ENCODE assay signal across 12 mouse cellular contexts in genomic region chr2:128295018-128295424, GRCm38 (mm10).
DNase-seq lines count a peak whose midpoint lies in the region; ATAC-seq and TF ChIP-seq lines count a peak whose summit lies in the region.
"Had no signal": no experiment of that assay in that cellular context is flagged by ENCODE, and none has a peak within 500 bp of the region (broad histone marks: within the 10 kb centered on the region; RNA-seq: fewer than 3 reads in every experiment).

No protein-coding gene starts in this region.

- no peak overlapping the region for H3K9ac ChIP-seq in ES-E14 (ENCODE audit: insufficient read depth, low read depth, low read length, poor library complexity, severe bottlenecking)
- no peak overlapping the region for H3K9ac ChIP-seq in liver, embryonic 12.5 days
- no peak overlapping the region for H3K9ac ChIP-seq in hindbrain, embryonic 16.5 days (ENCODE audit: low read depth, low read length)
- H3K9ac ChIP-seq in kidney, embryonic 14.5 days (ENCODE audit: low read depth, low read length) = no peak overlapping the region
- H3K9ac ChIP-seq: hindbrain, embryonic 15.5 days; limb, embryonic 13.5 days had no signal

- no peak overlapping the region for H3K4me3 ChIP-seq in ES-E14 (ENCODE audit: insufficient read depth in 1 of 2, low read depth in 1 of 2, low read length in 2 of 2, poor library complexity in 1 of 2, severe bottlenecking in 1 of 2)
- no peak overlapping the region for H3K4me3 ChIP-seq in liver, embryonic 12.5 days
- H3K4me3 ChIP-seq in hindbrain, embryonic 16.5 days (ENCODE audit: low read length) = no peak overlapping the region
- no peak overlapping the region for H3K4me3 ChIP-seq in kidney, embryonic 14.5 days (ENCODE audit: low read length)
- H3K4me3 ChIP-seq: heart, embryonic 10.5 days; hindbrain, embryonic 15.5 days; limb, embryonic 13.5 days; midbrain, embryonic 10.5 days had no signal

- DNase-seq in 416B (ENCODE audit: low read depth) (peak; percentile 96), ES-E14 (ENCODE audit: low read depth, low spot score) (no peak)
- DNase-seq in spleen, adult 18-20 months = peak; percentile 33 to 40
- no peak for DNase-seq in kidney, postnatal 10 days
- DNase-seq in left cerebral cortex, postnatal 10 days (ENCODE audit: extremely low spot score in 1 of 2, low spot score in 2 of 2) = no peak

- 0 out of 2 replicates have a peak, but pooled peaks have one; percentile 47 for ATAC-seq in liver, embryonic 12.5 days
- no peak for ATAC-seq in hindbrain, embryonic 16.5 days
- no peak for ATAC-seq in kidney, embryonic 14.5 days (ENCODE audit: low FRiP score, low TSS enrichment)

- H3K4me2 ChIP-seq in liver, embryonic 12.5 days = no peak overlapping the region
- no peak overlapping the region for H3K4me2 ChIP-seq in hindbrain, embryonic 16.5 days (ENCODE audit: low read length)
- no peak overlapping the region for H3K4me2 ChIP-seq in kidney, embryonic 14.5 days (replicated peaks; ENCODE audit: low read depth, low read length)
- H3K4me2 ChIP-seq: hindbrain, embryonic 15.5 days; limb, embryonic 13.5 days had no signal

- peaks cover 0 to 7% of the 10 kb centered on the region in 2 experiments; a peak in 1 of 4 replicates for H3K4me1 ChIP-seq in ES-E14 (ENCODE audit: control insufficient read depth in 2 of 2, insufficient read depth in 2 of 2, low read length in 2 of 2, poor library complexity in 1 of 2)
- H3K4me1 ChIP-seq in liver, embryonic 12.5 days = peaks cover 33% of the 10 kb centered on the region
- no peaks in the 10 kb centered on the region for H3K4me1 ChIP-seq in hindbrain, embryonic 16.5 days (ENCODE audit: control insufficient read depth, insufficient read depth, low read depth, low read length)
- peaks cover 4% of the 10 kb centered on the region; the same call in 1 of the 2 replicates for H3K4me1 ChIP-seq in kidney, embryonic 14.5 days (ENCODE audit: control insufficient read depth, insufficient read depth, low read length)
- H3K4me1 ChIP-seq: hindbrain, embryonic 15.5 days; midbrain, embryonic 10.5 days had no signal

- peak overlapping the region; percentile 50; the same call in 1 of the 2 replicates for H3K27ac ChIP-seq in ES-E14 (ENCODE audit: insufficient read depth, low read depth, low read length, poor library complexity, severe bottlenecking)
- no peak overlapping the region for H3K27ac ChIP-seq in liver, embryonic 12.5 days
- no peak overlapping the region for H3K27ac ChIP-seq in hindbrain, embryonic 16.5 days (ENCODE audit: low read depth, low read length)
- H3K27ac ChIP-seq in kidney, embryonic 14.5 days (ENCODE audit: low read depth, low read length) = no peak overlapping the region
- H3K27ac ChIP-seq: heart, embryonic 10.5 days; hindbrain, embryonic 15.5 days; limb, embryonic 13.5 days; midbrain, embryonic 10.5 days had no signal

- in situ Hi-C loops in ES-E14 (cut with MboI; ENCODE audit: low sequenced_read_pairs in 2 of 2, unreplicated experiment in 2 of 2) = no loop called here

- H3K27me3 ChIP-seq in liver, embryonic 12.5 days (replicated peaks) = no peaks in the 10 kb centered on the region
- no peaks in the 10 kb centered on the region for H3K27me3 ChIP-seq in hindbrain, embryonic 16.5 days (replicated peaks; ENCODE audit: control insufficient read depth, insufficient read depth, low read length)
- no peaks in the 10 kb centered on the region for H3K27me3 ChIP-seq in kidney, embryonic 14.5 days (ENCODE audit: control insufficient read depth, insufficient read depth, low read length)
- H3K27me3 ChIP-seq: hindbrain, embryonic 15.5 days; limb, embryonic 13.5 days had no signal

- WGBS in liver, embryonic 12.5 days (ENCODE audit: insufficient replicate concordance) = 15% methylated on average over 11 of the region's 11 CpGs
- WGBS in hindbrain, embryonic 16.5 days = 79% methylated on average over 11 of the region's 11 CpGs
- 77% methylated on average over 11 of the region's 11 CpGs for WGBS in kidney, embryonic 14.5 days

- no peaks in the 10 kb centered on the region for H3K36me3 ChIP-seq in ES-E14 (ENCODE audit: control insufficient read depth, insufficient read depth, low read length, poor library complexity, severe bottlenecking)
- no peaks in the 10 kb centered on the region for H3K36me3 ChIP-seq in liver, embryonic 12.5 days
- H3K36me3 ChIP-seq in hindbrain, embryonic 16.5 days (ENCODE audit: control insufficient read depth, insufficient read depth, low read length) = no peaks in the 10 kb centered on the region
- H3K36me3 ChIP-seq in kidney, embryonic 14.5 days (ENCODE audit: control insufficient read depth, insufficient read depth, low read length) = no peaks in the 10 kb centered on the region
- H3K36me3 ChIP-seq: hindbrain, embryonic 15.5 days; limb, embryonic 13.5 days; midbrain, embryonic 10.5 days had no signal

- intact Hi-C loops in left cerebral cortex, postnatal 10 days (cut with DNase I) = no loop called here

- H3K9me3 ChIP-seq in ES-E14 (ENCODE audit: control insufficient read depth, insufficient read depth, low read depth, low read length) = no peaks in the 10 kb centered on the region
- no peaks in the 10 kb centered on the region for H3K9me3 ChIP-seq in liver, embryonic 12.5 days (replicated peaks)
- H3K9me3 ChIP-seq in hindbrain, embryonic 16.5 days (ENCODE audit: control insufficient read depth, low read length) = peaks cover 5% of the 10 kb centered on the region
- peaks cover 7% of the 10 kb centered on the region for H3K9me3 ChIP-seq in kidney, embryonic 14.5 days (ENCODE audit: control insufficient read depth, low read length)
- H3K9me3 ChIP-seq: heart, embryonic 10.5 days; hindbrain, embryonic 15.5 days had no signal

TF ChIP-seq in ES-E14, 5 proteins besides CTCF, POLR2A, EP300 and RAD21:
- TF ChIP-seq HCFC1 (IDR thresholded peaks at IDR 0.05; ENCODE audit: borderline replicate concordance, insufficient read depth, low read length) (no peak), ZNF384 (IDR thresholded peaks at IDR 0.05; ENCODE audit: low read depth, low read length) (no peak), CHD2 (IDR thresholded peaks at IDR 0.05; ENCODE audit: low read depth, low read length) (no peak), MAFK (IDR thresholded peaks at IDR 0.05; ENCODE audit: insufficient read depth, low read depth, low read length) (no peak), ZC3H11A (IDR thresholded peaks at IDR 0.05; ENCODE audit: borderline replicate concordance, low read depth, low read length) (no peak)

Comparison
In these comparisons a context has a peak if more than half of its experiments do, and no peak if none do; other contexts are left out.
1. DNase-seq: peak in 416B (single experiment) and spleen, adult 18-20 months (2 of 2); none in ES-E14 (single experiment), kidney, postnatal 10 days (single experiment) and left cerebral cortex, postnatal 10 days (0 of 2).